Mouse (Mus musculus) liver, embryonic 11.5 days (tissue): ENCODE results near the gene Dzank1. TPM values are rescaled to one million over a fixed set of nuclear protein-coding genes. Genes with fewer than 3 reads are reported as not detected.

Experiments
- ATAC-seq: fragments of 200-750 bp; cut with Nextera tagmentation; replicated peaks from 2 replicates; pipeline ENCODE4 v1.8.0; 2017; ENCODE audit warnings: moderate number of reproducible peaks, mild to moderate bottlenecking, moderate TSS enrichment, moderate library complexity; ENCODE audit not compliant: low FRiP score
- DNase-seq: peaks from one replicate; pipeline ENCODE4 v3.0.0-alpha.2; 2017; ENCODE audit warnings: low spot score
- H3K27ac ChIP-seq: fragments of 300-500 bp; sonication (generic); 2 replicates; pipeline ENCODE4 v1.5.1; 2014; ENCODE audit warnings: mild to moderate bottlenecking, low read depth, low read length, control low read depth
- H3K27me3 ChIP-seq: fragments of 300-500 bp; sonication (generic); replicated peaks from 2 replicates; pipeline ENCODE4 v1.6.1; 2014; ENCODE audit warnings: low read length, mixed read lengths; ENCODE audit not compliant: control insufficient read depth, insufficient read depth
- H3K36me3 ChIP-seq: fragments of 300-500 bp; sonication (generic); 2 replicates; pipeline ENCODE4 v1.6.1; 2014; ENCODE audit warnings: mild to moderate bottlenecking, low read length, moderate library complexity, mixed read lengths; ENCODE audit not compliant: control insufficient read depth, insufficient read depth
- H3K4me1 ChIP-seq: fragments of 300-500 bp; sonication (generic); replicated peaks from 2 replicates; pipeline ENCODE4 v1.6.1; 2014; ENCODE audit warnings: low read length, mixed read lengths; ENCODE audit not compliant: control insufficient read depth, insufficient read depth
- H3K4me2 ChIP-seq: fragments of 300-500 bp; sonication (generic); 2 replicates; pipeline ENCODE4 v1.6.1; 2014; ENCODE audit warnings: mild to moderate bottlenecking, control low read depth, moderate library complexity
- H3K4me3 ChIP-seq: fragments of 300-500 bp; sonication (generic); 2 replicates; pipeline ENCODE4 v1.5.1; 2014; ENCODE audit warnings: low read depth, low read length, control low read depth
- H3K9ac ChIP-seq: fragments of 300-500 bp; sonication (generic); 2 replicates; pipeline ENCODE4 v1.6.1; 2014; ENCODE audit warnings: low read depth, low read length, control low read depth
- H3K9me3 ChIP-seq: fragments of 300-500 bp; sonication (generic); 2 replicates; pipeline ENCODE4 v1.6.1; 2016; ENCODE audit warnings: low read length, inconsistent platforms, mixed read lengths; ENCODE audit not compliant: control insufficient read depth
- WGBS: fragments of 180-500 bp; shearing (Covaris S2); extraction: QIAGEN DNeasy Blood & Tissue Kit; methylation state at CpG from one replicate; pipeline ENCODE4 v1.1.7; 2014; 5-methylcytosine and 5-hydroxymethylcytosine counted together
- polyA plus RNA-seq: library from polyadenylated mRNA; unstranded; fragments of >200 nt; fragmentation: Nextera tagmentation; extraction: Ambion mirVana; gene quantifications from 2 replicates; pipeline ENCODE4 v1.2.1, GENCODE M21; 2014

The Dzank1 gene
- 0.05 and 0.63 TPM in 2 replicates for polyA plus RNA-seq

GRCm38 (mm10) chr2:144526981-144527820 lies at the start of gene Dzank1, which contains the start of gene Polr3f:
TSS of gene Dzank1 (minus strand) at chr2:144527414.
TSS of gene Polr3f (plus strand) at chr2:144527718.
- Histone ChIP-seq H3K27ac (peak within 1 kb of the TSS; percentile 23; the same call in 1 of the 2 replicates), H3K4me2 (peak within 1 kb of the TSS; percentile 90), H3K27me3 (peaks cover 4% of the 10 kb centered on the region), H3K9ac (peak within 1 kb of the TSS; percentile 92), H3K4me1 (peaks cover 11% of the 10 kb centered on the region; the same call in 1 of the 2 replicates), H3K4me3 (peak within 1 kb of the TSS; percentile 88), H3K36me3 (no peaks in the 10 kb centered on the region), H3K9me3 (no peaks in the 10 kb centered on the region)
- peak; percentile 98 for ATAC-seq
- 2% methylated on average over 56 of the region's 56 CpGs for WGBS
- peak; percentile 94 for DNase-seq

GRCm38 (mm10) chr2:144555820-144556552 lies 28.8 kb upstream of the Dzank1 start, which contains the start of gene Sec23b:
TSS of gene Sec23b (plus strand) at chr2:144556229.
- Histone ChIP-seq H3K36me3 (no peaks in the 10 kb centered on the region; the same call in 1 of the 2 replicates), H3K9ac (peak within 1 kb of the TSS; percentile 81), H3K4me1 (peaks cover 9% of the 10 kb centered on the region; the same call in 1 of the 2 replicates), H3K27ac (peak within 1 kb of the TSS; percentile 65), H3K9me3 (no peaks in the 10 kb centered on the region), H3K4me3 (peak within 1 kb of the TSS; percentile 80), H3K27me3 (no peaks in the 10 kb centered on the region), H3K4me2 (peak within 1 kb of the TSS; percentile 75)
- peak; percentile 91 for DNase-seq
- peak; percentile 98 for ATAC-seq
- under 1% methylated on average over 44 of the region's 44 CpGs for WGBS

GRCm38 (mm10) chr2:144555286-144555819 lies 28.1 kb upstream of the Dzank1 start:
- Histone ChIP-seq H3K4me1 (peaks cover 9% of the 10 kb centered on the region; the same call in 1 of the 2 replicates), H3K9ac (peak overlapping the region; percentile 81), H3K36me3 (no peaks in the 10 kb centered on the region; the same call in 1 of the 2 replicates), H3K4me2 (peak overlapping the region; percentile 75), H3K9me3 (no peaks in the 10 kb centered on the region), H3K4me3 (peak overlapping the region; percentile 80), H3K27me3 (no peaks in the 10 kb centered on the region), H3K27ac (peak overlapping the region; percentile 65)
- no peak for DNase-seq
- ATAC-seq: peak; percentile 21; the same call in 1 of the 2 replicates
- 3% methylated on average over 14 of the region's 14 CpGs for WGBS

- H3K9ac ChIP-seq: no peak overlapping the region
- DNase-seq: no peak
- 97% methylated on average over 3 of the region's 3 CpGs for WGBS
- H3K4me3 ChIP-seq: no peak overlapping the region
- no peak overlapping the region for H3K27ac ChIP-seq
- H3K4me2 ChIP-seq: no peak overlapping the region
- no peaks in the 10 kb centered on the region for H3K27me3 ChIP-seq
- no peak for ATAC-seq
- H3K4me1 ChIP-seq: peaks cover 11% of the 10 kb centered on the region; the same call in 1 of the 2 replicates
- no peaks in the 10 kb centered on the region for H3K9me3 ChIP-seq
- H3K36me3 ChIP-seq: no peaks in the 10 kb centered on the region
Measured at GRCm38 (mm10) chr2:144553905-144554304, 26.7 kb upstream of the Dzank1 start.

- Histone ChIP-seq H3K4me3 (peak within 1 kb of the TSS; percentile 74), H3K4me1 (0 out of 2 replicates have a peak, but pooled peaks cover 4% of the 10 kb centered on the region), H3K9me3 (no peaks in the 10 kb centered on the region), H3K27ac (no peak within 1 kb of the TSS), H3K27me3 (no peaks in the 10 kb centered on the region), H3K36me3 (peaks cover 4% of the 10 kb centered on the region; the same call in 1 of the 2 replicates), H3K4me2 (peak within 1 kb of the TSS; percentile 65), H3K9ac (peak within 1 kb of the TSS; percentile 69)
- ATAC-seq (peak; percentile 86), DNase-seq (peak; percentile 69)
- WGBS: 3% methylated on average over 17 of the region's 17 CpGs
Measured at GRCm38 (mm10) chr2:144550529-144550928, 23.3 kb upstream of the Dzank1 start, which contains the start of gene Rbbp9. TSS of gene Rbbp9 (minus strand) at chr2:144550869.

GRCm38 (mm10) chr2:144547559-144547958 lies 20.3 kb upstream of the Dzank1 start:
- no peak overlapping the region for H3K27ac ChIP-seq
- H3K4me1 ChIP-seq: 0 out of 2 replicates have a peak, but pooled peaks cover 2% of the 10 kb centered on the region
- ATAC-seq (no peak), DNase-seq (no peak)
- H3K27me3 ChIP-seq: no peaks in the 10 kb centered on the region
- H3K4me2 ChIP-seq: no peak overlapping the region
- 85% methylated on average over 4 of the region's 4 CpGs for WGBS
- H3K4me3 ChIP-seq: no peak overlapping the region
- peaks cover 8% of the 10 kb centered on the region; the same call in 1 of the 2 replicates for H3K36me3 ChIP-seq
- H3K9ac ChIP-seq: no peak overlapping the region
- H3K9me3 ChIP-seq: no peaks in the 10 kb centered on the region

- DNase-seq (no peak), ATAC-seq (no peak)
- no peak overlapping the region for H3K9ac ChIP-seq
- H3K27ac ChIP-seq: no peak overlapping the region
- H3K4me3 ChIP-seq: no peak overlapping the region
- 0 out of 2 replicates have a peak, but pooled peaks cover 2% of the 10 kb centered on the region for H3K4me1 ChIP-seq
- H3K36me3 ChIP-seq: peaks cover 12% of the 10 kb centered on the region; the same call in 1 of the 2 replicates
- H3K4me2 ChIP-seq: no peak overlapping the region
- no peaks in the 10 kb centered on the region for H3K27me3 ChIP-seq
- no peaks in the 10 kb centered on the region for H3K9me3 ChIP-seq
- 33% methylated on average over 1 of the region's 1 CpGs for WGBS
Measured at GRCm38 (mm10) chr2:144545481-144545880, 18.3 kb upstream of the Dzank1 start.

- Histone ChIP-seq H3K9ac (no peak overlapping the region), H3K4me1 (0 out of 2 replicates have a peak, but pooled peaks cover 2% of the 10 kb centered on the region), H3K27me3 (no peaks in the 10 kb centered on the region), H3K27ac (no peak overlapping the region), H3K4me2 (no peak overlapping the region), H3K36me3 (peaks cover 12% of the 10 kb centered on the region; the same call in 1 of the 2 replicates), H3K9me3 (no peaks in the 10 kb centered on the region), H3K4me3 (no peak overlapping the region)
- 94% methylated on average over 2 of the region's 2 CpGs for WGBS
- ATAC-seq (no peak), DNase-seq (no peak)
Measured at GRCm38 (mm10) chr2:144545061-144545460, 17.8 kb upstream of the Dzank1 start.
